Mouse (Mus musculus): ENCODE data around the gene Chrnb2.

DNA sequence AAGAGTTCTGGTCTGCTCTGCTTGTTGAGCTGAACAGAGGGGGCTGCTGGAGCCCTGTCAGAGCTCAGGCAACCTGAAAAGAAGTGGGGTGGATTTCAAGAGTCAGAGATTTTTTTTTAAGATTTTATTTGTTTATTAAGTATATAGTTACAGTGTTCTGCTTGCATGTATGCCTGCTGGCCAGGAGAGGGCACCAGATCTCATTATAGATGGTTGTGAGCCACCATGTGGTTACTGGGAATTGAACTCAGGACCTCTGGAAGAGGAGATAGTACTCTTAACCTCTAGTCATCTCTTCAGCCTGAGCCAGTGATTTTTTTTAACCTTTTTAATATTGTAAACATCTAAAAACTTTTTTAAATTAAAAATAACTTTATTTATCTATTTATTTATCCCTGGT is 46.4 kb upstream of the Chrnb2 start:
- TF ChIP-seq POLR2A (IDR thresholded peaks at IDR 0.05; ENCODE audit: insufficient read depth, low read depth, low read length) = no peak
- peak; percentile 71 for TF ChIP-seq CTCF (IDR thresholded peaks at IDR 0.05)

Measured in heart, adult 2 months (tissue).